Mouse (Mus musculus) G1E (cell line): ENCODE results near the gene Ppara.

Experiments
- CTCF ChIP-seq: IDR thresholded peaks from 2 replicates; pipeline ENCODE4 v1.5.1; 2012; ENCODE audit warnings: low read depth, low read length, inconsistent platforms, mixed read lengths
- GATA1 ChIP-seq: IDR thresholded peaks from 2 replicates; pipeline ENCODE4 v1.6.1; 2012; ENCODE audit warnings: borderline replicate concordance, low read length, inconsistent platforms, mixed read lengths
- POLR2AphosphoS5 ChIP-seq: IDR thresholded peaks from 2 replicates; pipeline ENCODE4 v1.6.1; 2012; ENCODE audit warnings: low read depth, low read length, inconsistent platforms; ENCODE audit not compliant: insufficient replicate concordance
- TAL1 ChIP-seq: conservative IDR thresholded peaks from 2 replicates; pipeline ENCODE4 v1.6.1; 2012; ENCODE audit warnings: low read depth, low read length, inconsistent platforms, mixed read lengths

GRCm38 (mm10) chr15:85705013-85705528, 29.7 kb upstream of the Ppara start:
- TF ChIP-seq CTCF = no peak
- TF ChIP-seq GATA1 = no peak
- no peak for TF ChIP-seq POLR2AphosphoS5
- no peak for TF ChIP-seq TAL1
